Mouse (Mus musculus): ENCODE data around the gene Flt3l.

GRCm38 (mm10) chr7:45169495-45169894, 33.3 kb upstream of the Flt3l start:
- TF ChIP-seq CTCF (IDR thresholded peaks at IDR 0.05; ENCODE audit: insufficient read depth, low read length) (no peak), POLR2A (IDR thresholded peaks at IDR 0.05; ENCODE audit: borderline replicate concordance, extremely low read depth, low read depth, low read length) (no peak)
